Mouse (Mus musculus): ENCODE measurements around the gene Entpd5.
A peak's percentile ranks its signal among the peaks of the same experiment; 100 is the strongest.

The Entpd5 gene

DNA sequence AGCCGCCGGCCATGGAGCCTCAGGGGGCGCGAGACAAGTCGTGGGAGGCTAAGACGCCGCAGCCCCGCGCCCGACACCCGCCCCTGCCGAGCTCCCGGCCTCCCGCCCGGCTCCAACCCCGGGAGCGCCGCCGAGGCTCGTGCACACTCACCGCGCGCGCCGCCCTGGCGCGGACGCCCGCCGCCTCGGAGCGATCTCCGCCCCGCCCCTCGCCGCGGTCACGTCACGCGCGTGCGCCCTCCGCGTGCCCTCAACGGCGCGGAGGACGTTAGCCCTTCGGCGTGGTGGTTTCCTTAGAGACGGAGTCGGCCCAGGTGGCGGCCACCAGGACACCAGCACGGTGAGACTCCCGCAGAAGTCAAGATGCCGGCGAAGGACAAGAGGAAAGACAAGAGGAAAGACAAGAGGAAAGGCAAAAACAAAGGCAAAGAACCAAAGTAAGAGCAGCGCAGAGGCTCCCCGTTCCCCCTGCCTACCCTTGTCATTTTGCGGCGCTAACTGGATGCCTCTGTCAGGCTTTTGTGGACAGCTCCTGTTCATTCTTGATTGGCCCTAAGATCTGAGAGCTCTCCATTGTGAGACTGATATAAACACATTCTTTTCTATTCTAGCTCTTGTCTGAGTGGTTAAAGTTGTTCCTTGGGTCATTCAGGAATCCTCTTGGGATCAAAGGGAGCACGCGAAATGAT is at the start of gene Entpd5, which contains the start of gene Bbof1:
Entpd5 (minus strand) TSS at position 211 of the 689 bp plus-strand sequence.
Bbof1 (plus strand) TSS at position 253 of the 689 bp plus-strand sequence.
- peak; percentile 74 to 87 for DNase-seq (ENCODE audit: low spot score in 2 of 2)

DNA sequence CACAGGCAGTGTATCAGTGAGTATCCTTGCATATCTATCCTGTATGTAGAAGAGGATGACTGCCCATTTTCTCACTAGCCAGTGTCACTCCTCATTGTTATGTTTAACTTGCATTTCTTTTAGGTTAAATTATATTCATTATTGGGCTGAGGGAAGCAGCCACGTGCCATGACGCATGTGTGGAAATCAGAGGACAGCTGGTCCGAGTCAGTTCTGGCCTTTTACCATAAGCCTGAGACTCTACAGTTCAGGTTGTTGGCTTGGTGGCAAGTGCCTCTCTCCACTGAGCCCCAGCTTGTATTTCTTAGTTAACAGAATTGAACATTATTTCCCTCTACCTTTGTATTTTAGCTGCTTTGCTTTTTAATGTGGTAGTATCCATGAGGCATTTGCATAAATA is 48.1 kb upstream of the Entpd5 start:
- no peak for DNase-seq (ENCODE audit: low spot score in 2 of 2)

DNA sequence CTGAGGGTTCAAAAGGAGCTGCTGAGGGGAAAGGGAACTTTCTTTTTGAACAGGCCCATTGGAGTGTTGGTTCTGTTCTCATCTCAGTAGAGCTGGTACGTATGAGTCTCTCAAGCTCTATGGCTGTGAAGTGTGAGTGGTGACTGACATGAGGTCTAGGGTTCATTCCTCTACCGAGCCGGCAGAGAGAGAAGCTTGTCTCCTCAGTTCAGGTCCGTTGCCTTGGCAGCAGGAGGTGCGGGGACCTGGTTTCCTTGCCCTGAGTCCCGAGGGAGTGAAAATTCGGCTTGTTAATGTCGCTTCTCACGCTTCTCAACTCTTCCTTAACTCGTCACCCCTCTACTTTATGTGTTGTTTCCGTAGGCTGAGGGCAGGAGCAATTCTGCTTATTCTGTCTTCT is 43.0 kb upstream of the Entpd5 start:
- DNase-seq (ENCODE audit: low spot score in 2 of 2) = peak in 1 of 2 experiments; percentile 8

DNA sequence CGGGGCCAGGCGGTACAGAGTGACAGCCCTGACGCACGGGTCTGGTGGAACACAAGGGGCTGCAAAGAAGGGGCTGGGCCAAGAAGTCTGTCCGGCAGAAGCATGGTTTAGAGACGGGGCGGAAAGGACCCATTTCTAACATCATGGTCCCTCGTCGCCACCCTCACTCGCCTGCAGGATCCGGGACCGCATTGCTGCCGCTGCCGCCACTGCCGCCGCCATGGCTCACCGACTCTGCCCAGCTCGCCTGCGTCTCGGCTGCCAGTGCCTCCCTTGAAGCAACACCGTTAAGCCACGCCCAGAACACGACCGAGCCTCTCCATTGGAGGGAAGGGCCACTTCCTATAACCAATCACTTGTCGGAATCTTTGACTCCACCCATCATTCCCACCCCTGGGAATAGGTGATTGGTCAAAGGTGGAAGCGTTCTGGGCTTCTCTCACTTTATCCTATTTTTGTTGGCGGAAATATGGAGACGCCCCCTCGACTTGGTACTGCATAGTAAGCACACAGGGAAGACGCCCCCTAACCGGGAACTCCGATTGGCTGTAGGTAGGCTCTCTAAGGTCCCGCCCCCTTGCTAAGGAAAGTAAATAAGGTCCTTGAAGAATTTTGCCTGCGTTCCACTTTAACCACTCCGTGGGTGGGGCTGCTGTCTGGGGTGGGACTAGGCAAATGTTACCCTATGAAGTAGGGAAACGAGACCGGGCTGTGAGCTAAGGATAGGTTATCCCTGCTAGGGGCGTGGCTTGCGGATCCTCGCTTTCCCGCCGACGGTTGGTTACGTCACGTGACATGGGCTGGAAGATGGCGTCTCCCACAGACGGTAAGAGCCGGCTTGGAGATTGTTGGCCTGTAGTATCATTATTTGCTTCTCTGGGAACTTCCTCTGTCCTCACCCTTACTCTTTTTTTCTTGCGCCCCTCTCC is 42.2 kb upstream of the Entpd5 start, which contains the start of the genes Aldh6a1 and Lin52:
Aldh6a1 (minus strand) TSS at position 287 of the 929 bp plus-strand sequence.
Lin52 (plus strand) TSS at position 705 of the 929 bp plus-strand sequence.
- DNase-seq (ENCODE audit: low spot score in 2 of 2) = peak; percentile 97

DNA sequence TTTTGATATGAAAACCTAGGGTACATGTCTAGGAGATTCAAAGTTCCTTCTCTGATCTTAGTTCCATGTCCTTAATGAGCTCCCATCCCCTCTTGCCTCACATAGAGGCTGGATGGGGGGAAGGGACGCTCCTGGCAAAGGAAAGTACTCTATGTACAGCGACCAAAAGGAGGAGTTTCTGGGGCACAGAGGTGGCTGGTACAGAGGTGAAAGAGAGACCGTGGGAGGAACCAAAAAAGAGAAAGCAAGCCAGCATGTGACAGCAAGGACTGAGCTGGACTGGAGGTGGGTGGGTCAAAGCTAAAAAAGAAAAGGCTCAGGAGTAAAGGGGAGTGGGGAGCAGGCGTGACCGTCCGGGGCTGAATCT is 41.5 kb upstream of the Entpd5 start:
- no peak for DNase-seq (ENCODE audit: low spot score in 2 of 2)

DNA sequence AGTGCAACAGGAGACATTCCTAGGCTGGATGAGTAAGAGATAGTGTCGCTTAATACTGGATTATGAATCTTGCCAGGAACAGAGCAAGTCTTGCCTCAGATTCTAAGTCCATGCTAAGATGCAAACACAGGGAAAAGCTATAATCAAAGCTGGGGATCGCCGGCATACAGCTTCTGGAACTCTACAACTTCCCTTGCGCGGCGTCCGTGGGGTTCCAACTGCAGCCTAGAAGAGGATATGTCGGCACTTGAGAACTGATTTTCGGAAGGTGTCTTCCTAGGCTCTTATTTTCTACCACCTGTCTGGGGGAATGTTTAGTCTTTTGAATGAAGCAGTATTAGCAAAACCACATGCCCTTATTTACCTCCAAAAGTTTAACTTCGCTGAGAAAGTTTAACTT is 41.1 kb upstream of the Entpd5 start:
- no peak for DNase-seq (ENCODE audit: low spot score in 2 of 2)

DNA sequence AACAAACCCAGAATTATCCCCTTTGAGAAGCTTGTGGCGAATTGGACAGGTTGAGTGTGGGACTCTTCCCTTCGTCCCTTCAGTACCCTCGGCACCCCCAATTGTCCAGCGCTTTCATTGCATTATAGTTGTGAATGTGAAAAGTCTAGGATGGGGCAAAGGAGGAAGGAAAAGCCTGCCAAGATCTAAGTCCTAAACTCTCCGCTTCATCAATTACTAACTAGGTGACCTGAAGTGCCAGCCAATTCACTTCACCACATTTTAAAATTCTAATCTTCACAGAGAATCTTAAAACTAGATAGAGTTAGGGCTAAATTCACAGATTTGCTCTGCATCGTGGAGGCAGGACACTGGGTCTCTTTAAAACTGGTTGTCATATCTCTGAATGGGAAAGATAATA is 39.4 kb upstream of the Entpd5 start:
- DNase-seq (ENCODE audit: low spot score in 2 of 2) = no peak

DNA sequence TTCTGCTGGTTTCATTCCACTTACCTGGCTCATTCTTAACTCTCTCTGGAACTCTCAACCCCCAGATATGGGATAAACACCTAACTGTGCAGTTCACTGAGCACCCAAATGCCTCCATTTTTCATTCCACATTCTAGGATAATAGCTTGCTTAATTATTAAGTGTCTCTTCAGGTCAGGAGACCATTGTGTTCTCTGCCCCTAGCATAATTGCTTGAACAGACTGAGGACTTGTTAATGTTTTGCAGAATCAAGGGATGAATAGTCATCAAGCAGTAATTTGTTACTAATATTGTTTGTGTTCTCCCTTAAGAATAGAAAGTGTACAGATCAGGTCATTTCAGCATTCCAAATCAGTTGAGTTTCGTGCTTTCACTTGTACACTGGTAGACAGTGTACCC is 38.6 kb upstream of the Entpd5 start:
- no peak for DNase-seq (ENCODE audit: low spot score in 2 of 2)

DNA sequence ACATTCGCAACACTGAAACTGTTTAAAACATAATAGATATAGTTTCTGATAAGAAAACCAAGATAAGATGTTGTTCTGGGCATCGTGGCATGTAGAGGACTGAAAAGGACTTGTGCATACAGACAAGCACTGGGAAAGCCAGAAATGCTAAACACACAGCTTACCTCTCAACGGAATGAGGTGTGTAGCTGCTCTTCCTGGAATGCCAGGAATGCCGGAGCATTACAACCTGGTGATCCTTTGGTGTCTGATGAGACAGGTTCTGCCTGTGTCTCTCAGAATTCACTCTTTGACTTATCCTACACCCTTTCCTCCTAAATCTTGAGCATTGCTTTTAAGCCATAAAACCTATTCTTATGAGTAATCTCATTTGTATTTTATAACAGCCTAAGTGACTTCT is 33.7 kb upstream of the Entpd5 start:
- no peak for DNase-seq (ENCODE audit: low spot score in 2 of 2)

DNA sequence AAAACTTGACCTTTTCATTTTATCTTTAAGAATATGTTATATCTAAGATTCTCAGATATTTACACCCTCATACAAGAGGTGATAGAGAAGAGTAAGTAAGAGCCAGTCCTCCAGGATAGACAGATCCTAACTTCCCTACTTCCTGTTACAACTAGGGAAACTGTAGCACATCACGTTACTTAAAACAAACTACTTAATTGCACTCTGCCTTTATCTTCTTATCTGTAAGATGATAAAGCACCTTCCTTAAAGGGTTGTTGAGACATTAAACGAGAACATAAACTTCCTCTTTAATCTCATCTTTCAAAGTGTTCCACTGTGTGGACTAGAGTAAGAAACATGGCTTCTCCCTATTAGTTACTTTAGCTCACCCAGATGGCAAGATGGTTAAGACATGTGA is 29.9 kb upstream of the Entpd5 start:
- DNase-seq (ENCODE audit: low spot score in 2 of 2) = no peak

DNA sequence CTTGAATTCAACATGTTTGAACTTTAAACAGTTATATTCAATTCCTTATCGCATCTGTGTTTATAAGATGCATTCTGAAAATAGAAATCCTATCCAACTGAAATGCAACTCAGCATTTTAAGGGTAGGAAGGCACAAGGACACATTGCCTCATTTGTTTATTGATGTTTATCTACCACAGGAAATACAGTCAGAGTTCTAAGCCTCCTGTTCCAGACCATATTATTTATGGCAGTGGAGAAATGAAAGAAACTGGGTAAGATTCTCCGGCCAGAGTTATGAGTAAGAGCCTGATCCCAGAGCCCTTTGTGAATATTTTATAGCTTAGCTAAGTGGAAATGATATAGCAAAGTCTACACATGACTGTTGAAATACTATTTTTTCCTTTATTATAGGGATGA is 21.0 kb upstream of the Entpd5 start:
- no peak for DNase-seq (ENCODE audit: low spot score in 2 of 2)

DNA sequence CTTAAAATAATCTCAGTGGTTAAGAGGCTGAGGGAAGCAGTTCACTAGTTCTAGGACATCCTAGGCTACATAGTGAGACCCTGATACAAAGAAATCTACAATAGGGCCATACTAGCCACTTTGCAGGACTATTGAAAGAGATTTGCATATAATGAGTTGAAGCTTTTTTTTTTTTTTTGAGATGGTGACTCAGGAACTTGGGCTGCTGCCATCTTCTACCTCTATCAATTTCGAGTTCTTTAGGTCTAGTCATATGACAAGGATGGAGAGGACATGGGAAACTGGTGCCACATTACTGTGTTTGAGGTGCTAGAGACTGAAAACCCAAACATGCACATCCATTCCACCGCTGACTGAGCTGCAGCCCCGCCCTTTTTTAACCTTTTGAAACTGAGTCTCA is 15.2 kb upstream of the Entpd5 start:
- no peak for DNase-seq (ENCODE audit: low spot score in 2 of 2)

DNA sequence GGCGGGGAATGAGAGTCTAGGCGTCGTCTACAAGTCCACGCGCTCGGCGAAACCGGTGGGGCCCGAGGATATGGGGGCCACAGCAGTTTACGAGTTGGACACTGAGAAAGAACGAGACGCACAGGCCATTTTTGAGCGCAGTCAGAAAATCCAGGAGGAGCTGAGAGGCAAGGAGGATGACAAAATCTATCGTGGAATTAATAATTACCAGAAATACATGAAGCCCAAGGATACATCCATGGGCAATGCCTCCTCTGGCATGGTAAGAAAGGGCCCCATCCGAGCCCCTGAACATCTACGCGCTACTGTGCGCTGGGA is 8.7 kb upstream of the Entpd5 start:
- peak in 1 of 2 experiments; percentile 5 for DNase-seq (ENCODE audit: low spot score in 2 of 2)

DNA sequence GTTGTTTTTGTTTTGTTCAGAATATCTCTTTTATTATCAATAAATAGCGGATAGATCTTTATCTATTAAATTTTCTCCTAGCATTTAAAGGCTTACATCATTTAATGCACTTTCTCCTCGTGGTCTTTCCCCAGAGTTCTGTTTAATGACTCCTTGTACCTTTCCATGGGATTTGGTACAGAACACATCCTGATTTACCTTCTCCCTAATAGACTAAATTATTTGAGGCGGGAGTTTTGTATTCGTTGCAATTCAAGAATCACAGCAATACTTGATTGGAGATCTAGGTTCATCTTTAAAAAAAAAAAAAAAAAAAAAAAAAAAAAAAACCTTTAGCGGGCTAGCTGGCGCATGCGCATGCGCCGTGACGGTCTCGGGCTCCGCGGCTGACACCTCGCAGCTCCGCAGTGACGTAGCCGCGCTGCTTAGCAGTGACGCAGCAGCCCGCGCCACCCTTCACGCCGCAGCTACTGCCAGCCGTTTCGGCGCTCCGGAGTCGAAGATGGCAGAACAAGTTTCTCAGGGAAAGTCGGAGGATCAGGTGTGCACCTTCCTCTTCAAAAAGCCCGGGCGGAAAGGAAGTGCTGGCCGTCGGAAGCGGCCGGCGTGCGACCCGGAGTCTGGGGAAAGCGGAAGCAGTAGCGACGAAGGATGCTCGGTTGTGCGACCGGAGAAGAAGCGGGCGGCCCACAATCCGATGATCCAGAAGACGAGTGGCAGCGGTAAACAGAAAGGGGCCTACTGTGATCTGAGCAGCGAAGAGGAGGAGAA is 8.2 kb upstream of the Entpd5 start, which contains the start of gene Rnf113a2:
Rnf113a2 (plus strand) TSS at position 363 of the 771 bp plus-strand sequence.
- DNase-seq (ENCODE audit: low spot score in 2 of 2) = peak; percentile 72 to 74

DNA sequence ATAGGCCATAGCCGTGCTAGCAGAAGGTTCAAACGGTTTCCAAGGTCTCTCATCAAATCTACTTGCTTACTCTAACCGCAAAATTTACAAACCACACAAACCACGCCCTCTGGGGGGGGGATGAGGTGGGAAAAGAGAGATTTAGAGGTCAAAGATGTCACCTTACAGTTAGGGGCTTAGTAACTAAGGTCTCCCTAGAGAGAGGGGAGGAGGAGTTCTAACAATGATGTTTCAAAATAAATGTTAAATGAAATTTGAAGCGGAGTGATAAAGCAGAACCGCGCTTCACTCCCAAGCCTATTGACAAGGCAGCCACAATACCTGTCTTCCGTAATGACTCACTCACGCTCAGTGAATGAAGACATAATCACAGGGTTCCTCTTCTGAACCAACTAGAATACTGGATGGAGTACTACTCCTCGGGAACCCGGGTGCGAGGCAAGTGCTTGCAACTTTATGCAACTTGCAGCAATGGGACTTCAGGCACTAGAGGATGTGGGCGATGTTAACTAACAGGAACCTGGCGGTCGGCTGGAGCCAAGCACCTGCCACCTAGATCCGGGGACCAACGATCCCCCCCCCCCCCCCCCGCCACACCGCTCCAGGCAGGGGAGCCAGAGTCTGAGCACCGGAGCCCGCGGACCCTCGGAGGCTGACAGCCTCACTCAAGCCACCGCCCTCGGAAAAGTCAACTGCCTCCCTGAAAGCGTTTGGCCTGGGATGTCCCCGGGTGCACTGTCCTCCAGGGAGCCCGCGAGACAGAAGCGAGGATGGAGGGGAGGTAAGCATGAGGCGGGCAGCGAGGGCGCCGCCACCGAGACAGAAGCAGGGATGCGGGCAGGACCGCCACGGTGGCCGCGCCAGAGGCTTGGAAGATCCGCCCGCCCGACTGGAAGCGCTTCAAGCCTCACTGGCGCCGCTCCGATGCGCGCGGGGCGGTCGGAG is 683 bp downstream of the Entpd5 start:
- peak; percentile 9 to 10 for DNase-seq (ENCODE audit: low spot score in 2 of 2)

DNA sequence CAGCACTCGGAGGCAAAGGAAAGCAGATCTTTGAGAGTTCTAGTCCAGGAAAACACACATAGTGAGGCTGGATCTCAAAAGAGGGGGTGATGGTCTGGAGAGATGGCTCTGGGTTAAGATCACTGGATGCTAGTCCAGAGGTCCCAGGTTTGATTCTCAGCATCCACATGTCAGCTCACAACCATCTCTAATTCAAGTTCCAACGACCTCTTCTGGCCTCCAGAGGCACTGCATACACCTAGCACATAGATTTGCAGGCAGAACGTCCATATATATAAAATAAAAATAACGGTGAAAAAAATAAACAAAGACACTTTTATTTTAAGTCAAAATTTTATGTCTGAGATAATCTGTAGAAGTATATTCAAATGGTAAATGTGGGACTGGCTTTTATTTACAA is 1.6 kb downstream of the Entpd5 start:
- no peak for DNase-seq (ENCODE audit: low spot score in 2 of 2)

DNA sequence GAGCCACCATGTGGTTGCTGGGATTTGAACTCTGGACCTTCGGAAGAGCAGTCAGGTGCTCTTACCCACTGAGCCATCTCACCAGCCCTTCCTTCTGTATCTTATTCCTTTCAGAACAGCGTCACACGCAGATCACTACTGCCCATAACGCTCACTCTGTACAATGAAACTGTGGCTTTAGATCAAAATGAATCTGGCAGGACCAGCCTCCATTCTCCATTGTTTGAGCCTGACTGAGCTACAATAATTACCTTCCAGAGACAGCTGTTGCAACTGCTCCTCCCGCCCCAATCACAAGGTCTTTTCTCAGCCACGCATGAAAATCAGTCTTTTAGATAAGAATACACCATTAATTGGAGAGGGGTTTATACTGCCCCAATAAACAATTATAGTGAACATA is 4.3 kb downstream of the Entpd5 start:
- no peak for DNase-seq (ENCODE audit: low spot score in 2 of 2)

DNA sequence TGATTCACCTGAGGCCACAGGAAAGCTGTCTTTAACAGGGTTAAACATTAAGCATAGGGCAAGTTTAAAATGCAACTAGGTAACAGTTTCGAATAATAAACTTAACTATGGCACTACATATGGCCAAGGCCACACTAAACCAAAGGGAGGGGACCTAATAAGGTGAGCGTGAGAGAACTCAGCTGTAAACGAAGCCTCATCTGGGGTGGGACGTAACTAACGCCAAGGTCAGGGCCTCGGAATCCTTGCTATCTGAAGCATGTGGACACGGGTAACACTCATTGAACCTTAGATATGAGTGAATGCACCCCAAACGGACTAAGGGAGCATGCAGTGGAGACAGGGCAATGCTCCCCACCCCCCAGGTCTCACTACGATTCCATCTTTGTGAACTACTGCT is 5.9 kb downstream of the Entpd5 start:
- no peak for DNase-seq (ENCODE audit: low spot score in 2 of 2)

DNA sequence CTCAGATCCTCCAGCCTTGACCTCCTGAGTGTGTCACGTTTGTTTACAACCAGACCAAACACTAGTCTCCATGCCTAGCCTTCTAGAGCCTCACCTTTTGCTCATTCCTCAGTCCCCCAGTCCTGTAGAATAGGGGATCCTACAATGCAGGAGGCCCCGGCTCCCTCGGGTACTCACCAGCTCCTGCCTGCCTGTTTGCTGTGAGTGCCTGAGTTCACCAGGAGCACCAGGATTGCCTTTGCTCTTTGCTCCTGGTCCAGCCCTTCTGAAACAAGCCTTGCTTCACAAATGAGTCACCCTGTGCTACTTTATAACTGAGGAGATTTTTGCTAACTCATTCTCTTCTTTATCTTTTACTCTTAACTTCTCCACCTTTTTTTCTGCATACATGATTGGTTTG is 8.2 kb downstream of the Entpd5 start:
- DNase-seq (ENCODE audit: low spot score in 2 of 2) = no peak

DNA sequence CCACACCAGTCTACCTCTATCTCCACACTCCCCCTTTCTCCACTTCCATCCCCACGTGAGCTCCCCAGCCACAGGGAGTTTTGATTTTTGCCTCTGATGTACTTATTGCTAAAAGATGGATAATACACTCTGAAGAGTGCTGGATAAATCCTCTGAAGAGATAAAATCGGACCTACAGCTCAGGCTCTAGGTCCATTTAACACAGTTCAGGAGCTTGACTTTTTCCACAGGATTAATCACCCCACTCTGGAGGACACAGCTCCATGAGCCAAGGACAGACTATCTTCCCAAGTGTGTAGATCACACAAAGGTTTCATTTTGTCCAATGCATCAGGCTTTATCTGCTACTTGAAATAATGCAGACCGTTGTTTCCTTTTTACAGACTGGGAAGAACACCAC is 8.8 kb downstream of the Entpd5 start:
- DNase-seq (ENCODE audit: low spot score in 2 of 2) = no peak

DNA sequence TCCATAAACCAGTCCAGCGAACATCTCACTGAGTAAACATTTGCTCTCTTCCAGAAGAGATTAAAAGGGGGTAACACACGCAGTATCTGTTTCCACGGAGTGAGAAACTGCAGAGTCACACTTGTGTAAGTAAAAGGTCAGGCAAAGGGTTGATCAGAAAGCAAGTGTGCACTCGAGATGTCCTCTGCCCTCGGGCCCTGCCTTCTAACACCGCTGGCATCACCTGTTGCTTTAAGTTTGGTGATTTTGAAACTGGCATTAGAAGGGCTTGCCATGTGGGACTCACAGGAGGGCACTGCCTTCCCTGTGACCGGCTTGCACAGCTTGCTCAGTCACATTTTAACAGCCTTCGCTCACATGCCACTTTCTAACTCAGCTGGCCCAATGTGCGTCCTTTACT is 9.2 kb downstream of the Entpd5 start:
- no peak for DNase-seq (ENCODE audit: low spot score in 2 of 2)
